Mouse (Mus musculus): ENCODE data around the gene Rgs13. TPM values are rescaled to one million over a fixed set of nuclear protein-coding genes. Genes with fewer than 3 reads are reported as not detected.

The Rgs13 gene
- total RNA-seq, 1 experiment from 2014 or later: not detected

Other genes starting within 250 kb of the Rgs13 start
- gene Rgs2, start 173.2 kb downstream of the Rgs13 start, total RNA-seq (2017): 463 to 869 TPM (median 773 TPM) in 3 replicates
- 965 to 1,298 TPM (median 1,158 TPM) in 3 replicates for gene Rgs1, start 71.9 kb upstream of the Rgs13 start, total RNA-seq (2017)

Measured in monocyte, adult 5-6 weeks (primary cell).